Mouse (Mus musculus) CH12.LX (cell line): Measurements from ENCODE around the gene Nop16. TPM values are rescaled to one million over a fixed set of nuclear protein-coding genes. Genes with fewer than 3 reads are reported as not detected.

Experiments used
- DNase-seq: peaks from one replicate; pipeline ENCODE4 v3.0.0-alpha.2; 2013; ENCODE audit errors: extremely low read depth
- H3K27ac ChIP-seq: 2 replicates; pipeline ENCODE4 v1.5.1; 2012; ENCODE audit warnings: low read depth, mild to moderate bottlenecking, control low read depth, moderate library complexity; ENCODE audit not compliant: insufficient read depth
- H3K27me3 ChIP-seq: replicated peaks from 2 replicates; pipeline ENCODE3; 2012; ENCODE audit warnings: inconsistent platforms
- H3K36me3 ChIP-seq, 2 experiments: replicated peaks in 1 of 2; 2 replicates each; pipeline versions ENCODE3 to v1.6.1; 2012; ENCODE audit warnings: inconsistent platforms in 1 of 2, low read length in 1 of 2, mild to moderate bottlenecking in 1 of 2, mixed read lengths in 1 of 2, moderate library complexity in 1 of 2; ENCODE audit not compliant: control insufficient read depth in 1 of 2, insufficient read depth in 1 of 2
- H3K4me1 ChIP-seq, 2 experiments: 2 replicates each; pipeline ENCODE4 v1.6.1; 2012; ENCODE audit warnings: inconsistent platforms in 1 of 2, moderate library complexity in 1 of 2; ENCODE audit not compliant: insufficient read depth in 2 of 2, control insufficient read depth in 1 of 2
- H3K4me2 ChIP-seq: 2 replicates; pipeline ENCODE4 v1.6.1; 2012; ENCODE audit warnings: low read depth, mild to moderate bottlenecking, control low read depth; ENCODE audit not compliant: poor library complexity, insufficient read depth, severe bottlenecking
- H3K4me3 ChIP-seq, 3 experiments: fragments of 150-350 bp in 1 of 3; sonication (generic) in 1 of 3; replicated peaks in 1 of 3; 2 replicates each; pipeline versions ENCODE3 to v1.5.1; 2011 to 2012; ENCODE audit warnings: low read depth in 2 of 3, low read length in 2 of 3, mild to moderate bottlenecking in 2 of 3, moderate library complexity in 2 of 3, control low read depth in 1 of 3, improper control_type of control experiment in 1 of 3, inconsistent platforms in 1 of 3, mixed read lengths in 1 of 3; ENCODE audit not compliant: poor library complexity in 1 of 3
- H3K79me2 ChIP-seq: replicated peaks from 2 replicates; pipeline ENCODE4 v1.6.1; 2012; ENCODE audit warnings: mild to moderate bottlenecking, moderate library complexity; ENCODE audit not compliant: control insufficient read depth, poor library complexity, insufficient read depth, severe bottlenecking; ENCODE audit errors: extremely low read depth
- H3K9ac ChIP-seq: 2 replicates; pipeline ENCODE4 v1.6.1; 2012; ENCODE audit warnings: low read depth, mild to moderate bottlenecking, control low read depth, moderate library complexity; ENCODE audit not compliant: insufficient read depth
- H3K9me3 ChIP-seq: replicated peaks from 2 replicates; pipeline ENCODE3; 2012; ENCODE audit warnings: low read length, inconsistent platforms, mixed read lengths
- CHD1 ChIP-seq: IDR thresholded peaks from 2 replicates; pipeline ENCODE4 v1.6.1; 2012; ENCODE audit warnings: low read depth, low read length, improper control_type of control experiment, inconsistent platforms
- CHD2 ChIP-seq: IDR thresholded peaks from 2 replicates; pipeline ENCODE4 v1.6.1; 2011; ENCODE audit warnings: low read length, improper control_type of control experiment
- CTCF ChIP-seq, 2 experiments: IDR thresholded peaks in 1 of 2; conservative IDR thresholded peaks in 1 of 2; 2 replicates each; pipeline ENCODE4 v1.5.1; 2011 to 2012; ENCODE audit warnings: low read depth in 2 of 2, low read length in 2 of 2, improper control_type of control experiment in 1 of 2, inconsistent platforms in 1 of 2, mild to moderate bottlenecking in 1 of 2, moderate library complexity in 1 of 2
- E2F4 ChIP-seq: IDR thresholded peaks from 2 replicates; pipeline ENCODE4 v1.6.1; 2011; ENCODE audit warnings: low read depth, low read length, improper control_type of control experiment; ENCODE audit not compliant: insufficient replicate concordance
- ELF1 ChIP-seq: IDR thresholded peaks from 2 replicates; pipeline ENCODE4 v1.6.1; 2014; ENCODE audit warnings: low read depth, mild to moderate bottlenecking, inconsistent platforms, low read length, improper control_type of control experiment
- EP300 ChIP-seq: IDR thresholded peaks from 2 replicates; pipeline ENCODE4 v1.6.1; 2011; ENCODE audit warnings: low read length, improper control_type of control experiment
- ETS1 ChIP-seq: conservative IDR thresholded peaks from 2 replicates; pipeline ENCODE4 v1.6.1; 2012; ENCODE audit warnings: low read depth, mild to moderate bottlenecking, inconsistent platforms, low read length, improper control_type of control experiment, moderate library complexity
- HCFC1 ChIP-seq: IDR thresholded peaks from 2 replicates; pipeline ENCODE4 v1.6.1; 2012; ENCODE audit warnings: low read depth, mild to moderate bottlenecking, inconsistent platforms, low read length, improper control_type of control experiment
- IRF4 ChIP-seq: IDR thresholded peaks from 2 replicates; pipeline ENCODE4 v1.6.1; 2014; ENCODE audit warnings: low read depth, mild to moderate bottlenecking, inconsistent platforms, low read length, improper control_type of control experiment
- JUND ChIP-seq: conservative IDR thresholded peaks from 2 replicates; pipeline ENCODE4 v1.6.1; 2011; ENCODE audit warnings: low read depth, low read length, improper control_type of control experiment
- MAFK ChIP-seq: IDR thresholded peaks from 2 replicates; pipeline ENCODE4 v1.6.1; 2011; ENCODE audit warnings: low read length, improper control_type of control experiment; ENCODE audit not compliant: insufficient replicate concordance
- MAZ ChIP-seq: IDR thresholded peaks from 2 replicates; pipeline ENCODE4 v1.6.1; 2012; ENCODE audit warnings: low read depth, mild to moderate bottlenecking, inconsistent platforms, low read length, improper control_type of control experiment, moderate library complexity
- MEF2A ChIP-seq: IDR thresholded peaks from 2 replicates; pipeline ENCODE4 v1.6.1; 2014; ENCODE audit warnings: low read depth, mild to moderate bottlenecking, inconsistent platforms, low read length, improper control_type of control experiment, borderline replicate concordance
- MXI1 ChIP-seq: IDR thresholded peaks from 2 replicates; pipeline ENCODE4 v1.6.1; 2011; ENCODE audit warnings: mild to moderate bottlenecking, low read depth, low read length, improper control_type of control experiment
- NELFE ChIP-seq: IDR thresholded peaks from 2 replicates; pipeline ENCODE4 v1.6.1; 2011; ENCODE audit warnings: low read depth, low read length, improper control_type of control experiment
- NRF1 ChIP-seq: IDR thresholded peaks from 2 replicates; pipeline ENCODE4 v1.6.1; 2014; ENCODE audit warnings: low read depth, mild to moderate bottlenecking, inconsistent platforms, low read length, improper control_type of control experiment, moderate library complexity
- POLR2AphosphoS2 ChIP-seq: IDR thresholded peaks from 2 replicates; pipeline ENCODE4 v1.6.1; 2011; ENCODE audit warnings: low read depth, low read length, improper control_type of control experiment
- RAD21 ChIP-seq: IDR thresholded peaks from 2 replicates; pipeline ENCODE4 v1.6.1; 2011; ENCODE audit warnings: low read depth, mild to moderate bottlenecking, low read length, improper control_type of control experiment, moderate library complexity
- RCOR1 ChIP-seq: conservative IDR thresholded peaks from 2 replicates; pipeline ENCODE4 v1.6.1; 2012; ENCODE audit warnings: low read depth, mild to moderate bottlenecking, inconsistent platforms, low read length, improper control_type of control experiment
- SIN3A ChIP-seq: IDR thresholded peaks from 2 replicates; pipeline ENCODE4 v1.6.1; 2012; ENCODE audit warnings: low read length, improper control_type of control experiment, inconsistent platforms
- TCF12 ChIP-seq: IDR thresholded peaks from 2 replicates; pipeline ENCODE4 v1.6.1; 2014; ENCODE audit warnings: low read depth, mild to moderate bottlenecking, inconsistent platforms, low read length, improper control_type of control experiment
- ZC3H11A ChIP-seq: IDR thresholded peaks from 2 replicates; pipeline ENCODE4 v1.6.1; 2012; ENCODE audit warnings: low read depth, mild to moderate bottlenecking, inconsistent platforms, low read length, improper control_type of control experiment
- ZKSCAN1 ChIP-seq: IDR thresholded peaks from 2 replicates; pipeline ENCODE4 v1.6.1; 2012; ENCODE audit warnings: low read depth, inconsistent platforms, low read length, improper control_type of control experiment, borderline replicate concordance
- ZMIZ1 ChIP-seq: IDR thresholded peaks from 2 replicates; pipeline ENCODE4 v1.6.1; 2012; ENCODE audit warnings: low read depth, mild to moderate bottlenecking, inconsistent platforms, low read length, improper control_type of control experiment
- ZNF384 ChIP-seq: IDR thresholded peaks from 2 replicates; pipeline ENCODE4 v1.6.1; 2012; ENCODE audit warnings: low read depth, low read length, improper control_type of control experiment, inconsistent platforms
- dilution Hi-C: fragments of 300-500 bp; cut with MboI; formaldehyde crosslinking; loops from 2 replicates; pipeline ENCODE4 v1.14.3; 2020; ENCODE audit warnings: low sequenced_read_pairs; ENCODE audit not compliant: extremely low pct_unique_long_range_greater_than_20kb, extremely low pct_ligation_motif_present
- in situ Hi-C: fragments of 300-500 bp; cut with MboI; formaldehyde crosslinking; loops from 3 replicates; pipeline ENCODE4 v1.14.3; 2019; ENCODE audit warnings: low sequenced_read_pairs, low pct_ligation_motif_present, low pct_unique_long_range_greater_than_20kb, mixed read lengths
- polyA plus RNA-seq: library from polyadenylated mRNA; unstranded; fragments of >175 nt; gene quantifications from 2 replicates; pipeline ENCODE4 v1.2.1, GENCODE M21; 2012; ENCODE audit warnings: low read depth; ENCODE audit not compliant: insufficient read length
- total RNA-seq, 2 experiments: library from RNA; depleted of rRNA; stranded (reverse); fragments of 300-350 nt in 1 of 2; fragments of >200 nt in 1 of 2; gene quantifications; 2 replicates each; pipeline ENCODE4 v1.2.3; 2012 to 2014

Gene Nop16
- total and polyA plus RNA-seq, 3 experiments = 100 to 187 (median 127) TPM

GRCm38 (mm10) chr13:54570736-54571135 is 19.2 kb downstream of the Nop16 start:
- in situ Hi-C loops = no loop called here

DNA sequence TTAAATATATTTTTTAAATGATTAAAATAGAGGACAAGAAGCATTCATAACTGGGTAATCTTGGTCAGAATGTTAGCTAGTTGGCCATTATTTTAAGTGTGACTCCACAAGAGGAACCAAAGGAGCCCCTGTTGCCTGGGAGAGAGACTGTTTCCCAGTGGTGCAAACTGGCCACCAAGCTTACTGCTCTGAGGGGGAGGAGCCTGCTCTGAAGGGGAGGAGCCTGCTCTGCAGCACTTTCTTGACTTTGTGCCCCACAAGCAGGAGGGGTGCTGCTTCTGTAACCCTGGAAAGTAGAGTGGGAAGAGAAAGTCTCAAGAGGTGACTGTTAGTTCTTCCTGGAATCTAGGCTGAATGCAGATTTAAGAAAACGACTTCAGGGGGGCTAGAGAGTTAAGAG is 20.6 kb downstream of the Nop16 start:
- H3K27ac ChIP-seq = no peak overlapping the region
- no peaks in the 10 kb centered on the region for H3K27me3 ChIP-seq
- H3K4me2 ChIP-seq = no peak overlapping the region
- no peak overlapping the region for H3K9ac ChIP-seq
- H3K4me1 ChIP-seq = peaks cover 0 to 22% of the 10 kb centered on the region in 2 experiments; a peak in 2 of 4 replicates
- no peaks in the 10 kb centered on the region for H3K36me3 ChIP-seq
- H3K79me2 ChIP-seq = peaks cover 6% of the 10 kb centered on the region; the same call in 1 of the 2 replicates
- no peak for TF ChIP-seq EP300
- TF ChIP-seq E2F4 = no peak
- no peak for TF ChIP-seq MAZ
- TF ChIP-seq ETS1 = no peak
- TF ChIP-seq SIN3A = no peak
- TF ChIP-seq ZKSCAN1 = no peak
- TF ChIP-seq POLR2AphosphoS2 = no peak
- TF ChIP-seq MAFK = no peak
- TF ChIP-seq HCFC1 = no peak
- no peak for TF ChIP-seq ZMIZ1
- TF ChIP-seq, all 38 proteins: peak for 0
- DNase-seq = no peak
- H3K4me3 ChIP-seq = no peak overlapping the region
- no peaks in the 10 kb centered on the region for H3K9me3 ChIP-seq
- dilution Hi-C loops = no loop called here
- in situ Hi-C loops = loop anchor here (5.0 kb wide), 1 partner anchor 48 kb away; no protein-coding TSS in a partner anchor

More at GRCm38 (mm10) chr13:54570736-54571135, 19.2 kb downstream of the Nop16 start:
- peaks cover 9% of the 10 kb centered on the region for H3K27me3 ChIP-seq
- H3K4me3 ChIP-seq = no peak overlapping the region
- no peak overlapping the region for H3K4me2 ChIP-seq
- no peak for DNase-seq
- H3K27ac ChIP-seq = no peak overlapping the region
- dilution Hi-C loops = no loop called here
- H3K4me1 ChIP-seq = peaks cover 3 to 17% of the 10 kb centered on the region in 2 experiments; a peak in 3 of 4 replicates
- TF ChIP-seq ZMIZ1 (no peak), E2F4 (no peak), SIN3A (no peak), TCF12 (no peak), IRF4 (no peak), NELFE (no peak), ZNF384 (no peak), RAD21 (no peak), CTCF (conservative IDR thresholded peaks at IDR 0.05 in 1 of 2, IDR thresholded peaks at IDR 0.05 in 1 of 2; ENCODE audit: low read depth in 2 of 2, low read length in 2 of 2) (no peak), CHD1 (no peak), MXI1 (no peak), CHD2 (no peak), MEF2A (no peak), ETS1 (no peak), ZKSCAN1 (no peak), JUND (no peak), ZC3H11A (no peak), RCOR1 (no peak), NRF1 (no peak), ELF1 (no peak)
- H3K9me3 ChIP-seq = no peaks in the 10 kb centered on the region
- no peaks in the 10 kb centered on the region for H3K36me3 ChIP-seq
- no peak overlapping the region for H3K9ac ChIP-seq
- no peaks in the 10 kb centered on the region for H3K79me2 ChIP-seq
